Mouse (Mus musculus) testis, postnatal 10 days (tissue): ENCODE measurements at regions not wholly inside any gene's neighbourhood (a gene's known extent, or its start where the extent isn't known, plus 50 kb on each side); places are given as distances from the start of the nearest gene placed in this dataset.

Experiments
- DNase-seq: peaks from one replicate; pipeline ENCODE4 v3.0.0; 2021; ENCODE audit warnings: low spot score

- DNase-seq, result peak; percentile 73
Measured at GRCm38 (mm10) chr10:81996742-81997536, 51.0 kb upstream of the Zfp873 start.
